Mouse (Mus musculus) ES-E14 (cell line): ENCODE measurements around the gene Rnf43. TPM values are rescaled to one million over a fixed set of nuclear protein-coding genes. Genes with fewer than 3 reads are reported as not detected.

Experiments used
- DNase-seq: peaks from one replicate; pipeline ENCODE4 v3.0.0-alpha.2; 2013; ENCODE audit warnings: low read depth, low spot score
- H3K27ac ChIP-seq: 2 replicates; pipeline ENCODE4 v1.5.1; 2012; ENCODE audit warnings: low read depth, mild to moderate bottlenecking, low read length, moderate library complexity, mixed read lengths; ENCODE audit not compliant: poor library complexity, insufficient read depth, severe bottlenecking
- H3K36me3 ChIP-seq: 2 replicates; pipeline ENCODE4 v1.6.1; 2012; ENCODE audit warnings: mild to moderate bottlenecking, low read length, moderate library complexity, mixed read lengths; ENCODE audit not compliant: control insufficient read depth, poor library complexity, insufficient read depth, severe bottlenecking
- H3K4me1 ChIP-seq, 2 experiments: fragments of 150-350 bp in 1 of 2; sonication (generic) in 1 of 2; 2 replicates each; pipeline ENCODE4 v1.6.1; 2012; ENCODE audit warnings: low read length in 2 of 2, mild to moderate bottlenecking in 1 of 2, mixed read lengths in 1 of 2; ENCODE audit not compliant: control insufficient read depth in 2 of 2, insufficient read depth in 2 of 2, poor library complexity in 1 of 2
- H3K4me3 ChIP-seq, 2 experiments: fragments of 150-350 bp in 1 of 2; sonication (generic) in 1 of 2; 2 replicates each; pipeline ENCODE4 v1.5.1; 2012; ENCODE audit warnings: low read length in 2 of 2, low read depth in 1 of 2, mild to moderate bottlenecking in 1 of 2, mixed read lengths in 1 of 2; ENCODE audit not compliant: insufficient read depth in 1 of 2, poor library complexity in 1 of 2, severe bottlenecking in 1 of 2
- H3K9ac ChIP-seq: 2 replicates; pipeline ENCODE4 v1.6.1; 2012; ENCODE audit warnings: low read depth, mild to moderate bottlenecking, low read length, mixed read lengths; ENCODE audit not compliant: poor library complexity, insufficient read depth, severe bottlenecking
- H3K9me3 ChIP-seq: fragments of 150-350 bp; sonication (generic); 2 replicates; pipeline ENCODE4 v1.6.1; 2012; ENCODE audit warnings: low read depth, mild to moderate bottlenecking, low read length; ENCODE audit not compliant: control insufficient read depth, insufficient read depth
- CHD2 ChIP-seq: IDR thresholded peaks from 2 replicates; pipeline ENCODE4 v1.6.1; 2014; ENCODE audit warnings: mild to moderate bottlenecking, low read depth, low read length, inconsistent platforms
- HCFC1 ChIP-seq: IDR thresholded peaks from 2 replicates; pipeline ENCODE4 v1.6.1; 2012; ENCODE audit warnings: low read length, inconsistent platforms, borderline replicate concordance; ENCODE audit not compliant: insufficient read depth
- MAFK ChIP-seq: IDR thresholded peaks from 2 replicates; pipeline ENCODE4 v1.6.1; 2014; ENCODE audit warnings: mild to moderate bottlenecking, low read depth, low read length, inconsistent platforms; ENCODE audit not compliant: insufficient read depth
- ZC3H11A ChIP-seq: IDR thresholded peaks from 2 replicates; pipeline ENCODE4 v1.6.1; 2012; ENCODE audit warnings: low read depth, mild to moderate bottlenecking, inconsistent platforms, low read length, borderline replicate concordance
- ZNF384 ChIP-seq: IDR thresholded peaks from 2 replicates; pipeline ENCODE4 v1.6.1; 2012; ENCODE audit warnings: low read depth, low read length, inconsistent platforms
- in situ Hi-C, 2 experiments: fragments of 600-800 bp; cut with MboI; formaldehyde crosslinking; loops; one replicate each; pipeline ENCODE4 v1.15.1; 2025; ENCODE audit warnings: low sequenced_read_pairs in 2 of 2, inconsistent platforms in 1 of 2; ENCODE audit not compliant: unreplicated experiment in 2 of 2
- total RNA-seq: library from RNA; depleted of rRNA; stranded (reverse); fragments of 300-350 nt; gene quantifications from 2 replicates; pipeline ENCODE4 v1.2.3, GENCODE M21; 2012

The Rnf43 gene
- total RNA-seq, 1 experiment: 1.2 TPM

DNA sequence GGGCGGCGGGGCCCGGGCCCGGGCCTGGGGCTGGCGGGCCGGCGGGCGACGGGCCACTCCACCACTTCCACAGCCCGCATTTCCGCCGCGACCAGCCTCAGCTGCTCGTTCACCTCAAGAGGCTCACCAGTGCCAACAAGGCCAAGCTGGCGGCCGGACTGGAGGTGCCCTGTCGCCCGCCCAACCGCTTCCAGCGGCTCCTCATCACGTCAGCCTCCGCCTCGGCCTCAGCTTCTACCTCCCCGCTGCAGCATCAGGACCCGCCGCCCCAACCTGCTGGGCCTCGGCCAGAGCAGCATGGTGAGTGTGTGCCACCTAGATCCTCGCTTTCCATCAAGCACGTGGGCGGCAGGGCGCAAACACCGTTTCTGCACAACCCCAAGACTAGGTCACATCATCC is 44.9 kb upstream of the Rnf43 start:
- H3K4me3 ChIP-seq: peak overlapping the region in 1 of 2 experiments; percentile 61; a peak in 3 of 4 replicates
- no peaks in the 10 kb centered on the region for H3K9me3 ChIP-seq
- no peak for TF ChIP-seq HCFC1
- TF ChIP-seq MAFK: no peak
- TF ChIP-seq ZC3H11A: no peak
- no peak for TF ChIP-seq CHD2
- TF ChIP-seq ZNF384: no peak
- H3K9ac ChIP-seq: peak overlapping the region; percentile 41
- H3K27ac ChIP-seq: no peak overlapping the region
- DNase-seq: no peak
- in situ Hi-C loops: no loop called here
- H3K4me1 ChIP-seq: 0 out of 4 replicates have a peak, but pooled peaks cover 0 to 2% of the 10 kb centered on the region in 2 experiments
- peaks cover 9% of the 10 kb centered on the region for H3K36me3 ChIP-seq

DNA sequence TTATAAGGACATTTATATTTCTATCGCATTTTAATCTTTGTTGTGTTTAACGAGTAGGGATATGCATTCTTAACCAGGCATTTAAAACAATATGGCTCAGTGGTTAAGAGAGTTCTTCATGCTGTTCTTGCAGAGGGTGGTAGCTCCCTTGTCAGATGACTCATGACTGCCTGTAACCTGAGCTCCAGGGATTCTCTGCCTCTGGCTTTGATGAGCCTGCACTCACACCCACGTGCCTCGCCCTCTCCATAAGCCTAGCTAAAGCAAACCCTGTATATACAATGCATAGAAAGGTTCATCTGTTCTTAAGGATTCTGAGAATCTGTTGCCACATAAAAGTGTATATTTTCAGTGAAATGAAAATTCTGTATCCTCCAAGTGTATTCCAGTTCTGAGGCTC is 39.4 kb upstream of the Rnf43 start:
- in situ Hi-C loops: no loop called here
- no peak for DNase-seq

DNA sequence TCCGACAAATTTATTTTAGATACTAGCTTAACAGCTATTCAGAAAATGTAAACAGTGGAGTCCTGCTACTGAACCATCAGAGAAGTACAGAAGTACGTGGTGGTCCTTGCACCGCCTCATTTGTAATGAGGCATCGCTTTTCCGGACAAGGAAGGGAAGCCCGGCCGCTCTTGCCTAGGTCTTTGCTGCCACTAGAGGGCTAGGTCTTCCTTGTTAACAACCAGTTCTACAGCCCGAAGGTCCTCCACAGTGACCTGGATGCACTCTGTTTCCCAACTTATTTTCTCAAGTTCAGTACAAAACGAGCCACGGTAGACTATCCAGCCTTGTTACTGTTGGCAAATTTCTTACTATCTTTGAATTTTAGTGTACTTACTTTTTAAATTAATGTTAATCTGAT is 32.7 kb upstream of the Rnf43 start:
- H3K9ac ChIP-seq: no peak overlapping the region
- H3K4me3 ChIP-seq: no peak overlapping the region
- in situ Hi-C loops: no loop called here
- H3K4me1 ChIP-seq: no peaks in the 10 kb centered on the region
- no peaks in the 10 kb centered on the region for H3K36me3 ChIP-seq
- H3K9me3 ChIP-seq: no peaks in the 10 kb centered on the region
- H3K27ac ChIP-seq: no peak overlapping the region
- peak; percentile 45 for DNase-seq
- no peak for TF ChIP-seq HCFC1
- TF ChIP-seq ZC3H11A: peak; percentile 47; the same call in 1 of the 2 replicates

More for the DNA sequence above, 39.4 kb upstream of the Rnf43 start:
- Histone ChIP-seq H3K9ac (no peak overlapping the region), H3K4me3 (no peak overlapping the region), H3K27ac (no peak overlapping the region), H3K9me3 (no peaks in the 10 kb centered on the region), H3K36me3 (no peaks in the 10 kb centered on the region), H3K4me1 (no peaks in the 10 kb centered on the region)
- TF ChIP-seq MAFK (no peak), ZNF384 (no peak), ZC3H11A (no peak), HCFC1 (no peak), CHD2 (no peak)

DNA sequence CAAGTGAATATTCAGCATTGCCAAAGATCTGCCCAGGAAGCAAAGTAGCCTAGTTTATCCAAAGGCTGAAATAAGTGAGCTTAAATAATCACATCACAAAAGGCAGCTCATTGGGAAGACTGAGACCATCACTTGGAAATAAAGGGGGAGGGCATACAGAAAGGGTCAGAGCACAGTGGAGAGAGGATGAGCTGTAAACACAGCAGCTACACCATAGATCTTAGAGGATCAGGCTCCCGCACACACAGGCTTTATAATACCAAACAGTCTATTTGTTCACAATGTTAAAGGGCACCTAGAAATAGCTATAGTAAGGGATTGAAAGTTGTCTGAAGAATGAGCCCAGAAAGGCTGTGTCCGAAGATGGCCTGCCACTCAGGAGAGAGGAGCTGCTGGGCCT is 23.7 kb upstream of the Rnf43 start:
- DNase-seq: no peak
- in situ Hi-C loops: no loop called here
- Histone ChIP-seq H3K9ac (peak overlapping the region; percentile 69), H3K36me3 (no peaks in the 10 kb centered on the region), H3K4me1 (no peaks in the 10 kb centered on the region), H3K9me3 (no peaks in the 10 kb centered on the region), H3K4me3 (peak overlapping the region; percentile 47 to 54), H3K27ac (no peak overlapping the region)
- TF ChIP-seq ZC3H11A (no peak), HCFC1 (no peak), ZNF384 (no peak), MAFK (no peak), CHD2 (no peak)

DNA sequence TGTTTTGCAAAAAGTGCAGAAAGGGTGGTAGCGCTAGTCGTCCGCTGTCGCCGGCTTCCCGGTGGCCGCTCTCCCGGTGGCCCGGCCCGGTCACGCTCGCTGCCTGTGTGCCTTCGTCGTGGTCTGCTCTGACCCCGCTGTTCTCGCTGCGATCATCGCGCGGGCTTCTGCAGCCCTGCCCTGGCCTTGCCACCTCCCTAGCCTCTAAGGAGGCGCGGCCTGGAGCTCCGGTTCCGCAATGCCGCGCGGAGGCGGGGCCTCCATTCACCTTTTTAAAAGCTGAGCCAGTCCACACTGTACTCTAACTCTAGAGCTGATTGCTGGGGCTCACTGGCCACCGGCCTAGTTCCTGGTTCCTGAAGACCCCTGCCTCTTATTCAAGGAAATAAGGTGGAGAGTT is 23.3 kb upstream of the Rnf43 start:
- Histone ChIP-seq H3K4me3 (peak overlapping the region; percentile 47 to 54), H3K9ac (peak overlapping the region; percentile 69), H3K4me1 (no peaks in the 10 kb centered on the region), H3K36me3 (no peaks in the 10 kb centered on the region), H3K9me3 (no peaks in the 10 kb centered on the region), H3K27ac (no peak overlapping the region)
- TF ChIP-seq MAFK: no peak
- TF ChIP-seq CHD2: peak; percentile 67; the same call in 1 of the 2 replicates
- DNase-seq: peak; percentile 47
- in situ Hi-C loops: no loop called here
